Mouse (Mus musculus) hindbrain, embryonic 14.5 days (tissue): ENCODE results near the gene Vsx1. TPM values are rescaled to one million over a fixed set of nuclear protein-coding genes. Genes with fewer than 3 reads are reported as not detected.

Experiments
- ATAC-seq: fragments of 200-750 bp; cut with Nextera tagmentation; 2 replicates; pipeline ENCODE4 v1.8.0; 2017; ENCODE audit warnings: moderate number of reproducible peaks, mild to moderate bottlenecking, moderate TSS enrichment, moderate library complexity; ENCODE audit not compliant: low FRiP score
- DNase-seq: peaks from one replicate; pipeline ENCODE4 v3.0.0-alpha.2; 2015; ENCODE audit warnings: low spot score
- H3K27ac ChIP-seq: fragments of 300-500 bp; sonication (generic); 2 replicates; pipeline ENCODE4 v1.5.1; 2014; ENCODE audit warnings: mild to moderate bottlenecking, moderate library complexity
- H3K27me3 ChIP-seq: fragments of 300-500 bp; sonication (generic); 2 replicates; pipeline ENCODE4 v1.6.1; 2014; ENCODE audit warnings: mild to moderate bottlenecking, low read length, mixed read lengths; ENCODE audit not compliant: control insufficient read depth, insufficient read depth
- H3K36me3 ChIP-seq: fragments of 300-500 bp; sonication (generic); replicated peaks from 2 replicates; pipeline ENCODE4 v1.6.1; 2014; ENCODE audit not compliant: control insufficient read depth, insufficient read depth
- H3K4me1 ChIP-seq: fragments of 300-500 bp; sonication (generic); replicated peaks from 2 replicates; pipeline ENCODE4 v1.6.1; 2014; ENCODE audit warnings: antibody characterized with exemption, low read length, mixed read lengths; ENCODE audit not compliant: control insufficient read depth, insufficient read depth
- H3K4me2 ChIP-seq: fragments of 300-500 bp; sonication (generic); replicated peaks from 2 replicates; pipeline ENCODE4 v1.6.1; 2014; ENCODE audit warnings: mild to moderate bottlenecking, moderate library complexity
- H3K4me3 ChIP-seq: fragments of 300-500 bp; sonication (generic); replicated peaks from 2 replicates; pipeline ENCODE4 v1.5.1; 2014; ENCODE audit warnings: mild to moderate bottlenecking, low read length
- H3K9ac ChIP-seq: fragments of 300-500 bp; sonication (generic); 2 replicates; pipeline ENCODE4 v1.6.1; 2014
- H3K9me3 ChIP-seq: fragments of 300-500 bp; sonication (generic); 2 replicates; pipeline ENCODE4 v1.6.1; 2016; ENCODE audit warnings: low read length; ENCODE audit not compliant: control insufficient read depth
- WGBS: fragments of 180-500 bp; shearing (Covaris S2); extraction: QIAGEN DNeasy Blood & Tissue Kit; methylation state at CpG from one replicate; pipeline ENCODE4 v1.1.7; 2014; 5-methylcytosine and 5-hydroxymethylcytosine counted together
- polyA plus RNA-seq: library from polyadenylated mRNA; unstranded; fragments of >200 nt; fragmentation: Nextera tagmentation; extraction: Ambion mirVana; gene quantifications from 2 replicates; pipeline ENCODE4 v1.2.1, GENCODE M21; 2014

Gene Vsx1
- polyA plus RNA-seq, result 0.05 TPM in 2 replicates

GRCm38 (mm10) chr2:150689223-150689800 lies at the start of gene Vsx1:
Vsx1 (minus strand) TSS chr2:150689360.
- H3K9ac ChIP-seq, result peak within 1 kb of the TSS; percentile 43
- H3K36me3 ChIP-seq, result no peaks in the 10 kb centered on the region
- ATAC-seq (0 out of 2 replicates have a peak, but pooled peaks have one; percentile 7), DNase-seq (no peak)
- no peaks in the 10 kb centered on the region for H3K9me3 ChIP-seq
- WGBS, result 45% methylated on average over 16 of the region's 16 CpGs
- peak within 1 kb of the TSS; percentile 64 for H3K4me2 ChIP-seq
- H3K27ac ChIP-seq, result no peak within 1 kb of the TSS
- H3K4me3 ChIP-seq, result peak within 1 kb of the TSS; percentile 39
- peaks cover 82% of the 10 kb centered on the region for H3K27me3 ChIP-seq
- peaks cover 15% of the 10 kb centered on the region for H3K4me1 ChIP-seq

GRCm38 (mm10) chr2:150737881-150738280 lies 48.7 kb upstream of the Vsx1 start:
- no peak overlapping the region for H3K4me2 ChIP-seq
- H3K9ac ChIP-seq, result no peak overlapping the region
- no peaks in the 10 kb centered on the region for H3K4me1 ChIP-seq
- H3K9me3 ChIP-seq, result 0 out of 2 replicates have a peak, but pooled peaks cover 4% of the 10 kb centered on the region
- peaks cover 24% of the 10 kb centered on the region for H3K27me3 ChIP-seq
- no peak for DNase-seq
- no peak overlapping the region for H3K4me3 ChIP-seq
- WGBS, result 80% methylated on average over 9 of the region's 9 CpGs
- H3K36me3 ChIP-seq, result no peaks in the 10 kb centered on the region
- ATAC-seq, result no peak
- H3K27ac ChIP-seq, result no peak overlapping the region

- Histone ChIP-seq H3K27ac (no peak overlapping the region), H3K36me3 (no peaks in the 10 kb centered on the region), H3K4me1 (no peaks in the 10 kb centered on the region), H3K4me2 (peak overlapping the region; percentile 29), H3K27me3 (peaks cover 21% of the 10 kb centered on the region), H3K4me3 (no peak overlapping the region), H3K9me3 (no peaks in the 10 kb centered on the region), H3K9ac (no peak overlapping the region)
- WGBS, result 10% methylated on average over 11 of the region's 11 CpGs
- ATAC-seq, result peak; percentile 94
- peak; percentile 46 for DNase-seq
Observed at GRCm38 (mm10) chr2:150735756-150736576, 46.8 kb upstream of the Vsx1 start.

GRCm38 (mm10) chr2:150712167-150712674 lies 23.1 kb upstream of the Vsx1 start:
- WGBS, result 77% methylated on average over 4 of the region's 4 CpGs
- DNase-seq, result no peak

GRCm38 (mm10) chr2:150691481-150692170 lies 2.5 kb upstream of the Vsx1 start:
- Histone ChIP-seq H3K27me3 (peaks cover 65% of the 10 kb centered on the region), H3K9ac (no peak overlapping the region), H3K4me2 (no peak overlapping the region), H3K4me1 (peaks cover 15% of the 10 kb centered on the region), H3K9me3 (no peaks in the 10 kb centered on the region), H3K36me3 (no peaks in the 10 kb centered on the region), H3K27ac (no peak overlapping the region), H3K4me3 (no peak overlapping the region)
- WGBS, result 78% methylated on average over 6 of the region's 6 CpGs
- DNase-seq, result no peak
- no peak for ATAC-seq

More at GRCm38 (mm10) chr2:150712167-150712674, 23.1 kb upstream of the Vsx1 start:
- Histone ChIP-seq H3K27me3 (no peaks in the 10 kb centered on the region), H3K4me2 (no peak overlapping the region), H3K27ac (no peak overlapping the region), H3K4me3 (no peak overlapping the region), H3K4me1 (no peaks in the 10 kb centered on the region), H3K9ac (no peak overlapping the region), H3K36me3 (no peaks in the 10 kb centered on the region), H3K9me3 (no peaks in the 10 kb centered on the region)
- ATAC-seq, result no peak

- Histone ChIP-seq H3K27ac (no peak overlapping the region), H3K4me2 (no peak overlapping the region), H3K9me3 (no peaks in the 10 kb centered on the region), H3K27me3 (peaks cover 76% of the 10 kb centered on the region), H3K36me3 (no peaks in the 10 kb centered on the region), H3K4me3 (no peak overlapping the region), H3K4me1 (peaks cover 15% of the 10 kb centered on the region), H3K9ac (no peak overlapping the region)
- ATAC-seq (no peak), DNase-seq (no peak)
- whole genome bisulfite sequencing, result 7% methylated on average over 11 of the region's 11 CpGs
Observed at GRCm38 (mm10) chr2:150690216-150690615, 1.1 kb upstream of the Vsx1 start.

GRCm38 (mm10) chr2:150688541-150689186 lies 496 bp downstream of the Vsx1 start:
- Histone ChIP-seq H3K9me3 (no peaks in the 10 kb centered on the region), H3K4me2 (peak overlapping the region; percentile 64), H3K27ac (no peak overlapping the region), H3K27me3 (peaks cover 85% of the 10 kb centered on the region), H3K4me1 (peaks cover 15% of the 10 kb centered on the region), H3K36me3 (no peaks in the 10 kb centered on the region), H3K4me3 (peak overlapping the region; percentile 39), H3K9ac (peak overlapping the region; percentile 43)
- DNase-seq (peak; percentile 58), ATAC-seq (peak; percentile 86)
- WGBS, result 1% methylated on average over 38 of the region's 44 CpGs

GRCm38 (mm10) chr2:150687871-150688540 lies 1.2 kb downstream of the Vsx1 start:
- H3K9ac ChIP-seq, result peak overlapping the region; percentile 43
- DNase-seq, result no peak
- peaks cover 15% of the 10 kb centered on the region for H3K4me1 ChIP-seq
- H3K4me3 ChIP-seq, result peak overlapping the region; percentile 39
- peak overlapping the region; percentile 64 for H3K4me2 ChIP-seq
- ATAC-seq, result no peak; the same call in 1 of the 2 replicates
- H3K27ac ChIP-seq, result no peak overlapping the region
- H3K9me3 ChIP-seq, result no peaks in the 10 kb centered on the region
- no peaks in the 10 kb centered on the region for H3K36me3 ChIP-seq
- peaks cover 83% of the 10 kb centered on the region for H3K27me3 ChIP-seq
- 4% methylated on average over 23 of the region's 23 CpGs for WGBS
